Mouse (Mus musculus): Measurements from ENCODE around the gene Gpr183. TPM values are rescaled to one million over a fixed set of nuclear protein-coding genes. Genes with fewer than 3 reads are reported as not detected.

Gpr183 gene
- polyA plus RNA-seq, 1 experiment from 2014 or later, result 1.7 TPM

GRCm38 (mm10) chr14:121983009-121983933 is 18.3 kb upstream of the Gpr183 start:
- H3K9ac ChIP-seq (ENCODE audit: low read depth, low read length), result no peak overlapping the region
- no peaks in the 10 kb centered on the region for H3K36me3 ChIP-seq (ENCODE audit: control insufficient read depth, insufficient read depth)
- 40% methylated on average over 8 of the region's 8 CpGs for WGBS (ENCODE audit: insufficient replicate concordance)
- H3K4me3 ChIP-seq (ENCODE audit: low read depth, low read length), result no peak overlapping the region
- no peaks in the 10 kb centered on the region for H3K27me3 ChIP-seq (ENCODE audit: control insufficient read depth, insufficient read depth, low read depth, low read length)
- H3K4me1 ChIP-seq (ENCODE audit: control insufficient read depth, low read depth, low read length), result peaks cover 5% of the 10 kb centered on the region
- H3K4me2 ChIP-seq (ENCODE audit: low read depth, low read length), result no peak overlapping the region
- peak; percentile 58 for ATAC-seq (ENCODE audit: low read depth)
- H3K27ac ChIP-seq (ENCODE audit: low read length), result no peak overlapping the region
- H3K9me3 ChIP-seq (replicated peaks; ENCODE audit: control insufficient read depth, low read length), result no peaks in the 10 kb centered on the region

- no peaks in the 10 kb centered on the region for H3K36me3 ChIP-seq (ENCODE audit: control insufficient read depth, insufficient read depth)
- no peak overlapping the region for H3K27ac ChIP-seq (ENCODE audit: low read length)
- no peaks in the 10 kb centered on the region for H3K27me3 ChIP-seq (ENCODE audit: control insufficient read depth, insufficient read depth, low read depth, low read length)
- ATAC-seq (ENCODE audit: low read depth), result 0 out of 2 replicates have a peak, but pooled peaks have one; percentile 31
- H3K4me1 ChIP-seq (ENCODE audit: control insufficient read depth, low read depth, low read length), result peaks cover 5% of the 10 kb centered on the region
- H3K9me3 ChIP-seq (replicated peaks; ENCODE audit: control insufficient read depth, low read length), result no peaks in the 10 kb centered on the region
- H3K9ac ChIP-seq (ENCODE audit: low read depth, low read length), result no peak overlapping the region
- no peak overlapping the region for H3K4me2 ChIP-seq (ENCODE audit: low read depth, low read length)
- 63% methylated on average over 1 of the region's 1 CpGs for WGBS (ENCODE audit: insufficient replicate concordance)
- H3K4me3 ChIP-seq (ENCODE audit: low read depth, low read length), result no peak overlapping the region
These were observed 16.5 kb upstream of the Gpr183 start for GRCm38 (mm10) chr14:121981531-121981930.

GRCm38 (mm10) chr14:121973114-121973513 is 8.1 kb upstream of the Gpr183 start:
- Histone ChIP-seq H3K4me3 (ENCODE audit: low read depth, low read length) (no peak overlapping the region), H3K4me2 (ENCODE audit: low read depth, low read length) (no peak overlapping the region), H3K9me3 (replicated peaks; ENCODE audit: control insufficient read depth, low read length) (no peaks in the 10 kb centered on the region), H3K27ac (ENCODE audit: low read length) (no peak overlapping the region), H3K27me3 (ENCODE audit: control insufficient read depth, insufficient read depth, low read depth, low read length) (no peaks in the 10 kb centered on the region), H3K4me1 (ENCODE audit: control insufficient read depth, low read depth, low read length) (no peaks in the 10 kb centered on the region), H3K9ac (ENCODE audit: low read depth, low read length) (no peak overlapping the region), H3K36me3 (ENCODE audit: control insufficient read depth, insufficient read depth) (no peaks in the 10 kb centered on the region; the same call in 1 of the 2 replicates)
- WGBS (ENCODE audit: insufficient replicate concordance), result 66% methylated on average over 10 of the region's 10 CpGs
- no peak for ATAC-seq (ENCODE audit: low read depth)

GRCm38 (mm10) chr14:121970402-121970801 is 5.4 kb upstream of the Gpr183 start:
- Histone ChIP-seq H3K4me2 (ENCODE audit: low read depth, low read length) (no peak overlapping the region), H3K4me3 (ENCODE audit: low read depth, low read length) (no peak overlapping the region), H3K9ac (ENCODE audit: low read depth, low read length) (no peak overlapping the region), H3K9me3 (replicated peaks; ENCODE audit: control insufficient read depth, low read length) (no peaks in the 10 kb centered on the region), H3K4me1 (ENCODE audit: control insufficient read depth, low read depth, low read length) (no peaks in the 10 kb centered on the region), H3K27me3 (ENCODE audit: control insufficient read depth, insufficient read depth, low read depth, low read length) (no peaks in the 10 kb centered on the region), H3K27ac (ENCODE audit: low read length) (no peak overlapping the region), H3K36me3 (ENCODE audit: control insufficient read depth, insufficient read depth) (no peaks in the 10 kb centered on the region)
- 79% methylated on average over 1 of the region's 1 CpGs for WGBS (ENCODE audit: insufficient replicate concordance)
- no peak for ATAC-seq (ENCODE audit: low read depth)

- Histone ChIP-seq H3K27me3 (ENCODE audit: control insufficient read depth, insufficient read depth, low read depth, low read length) (no peaks in the 10 kb centered on the region), H3K4me1 (ENCODE audit: control insufficient read depth, low read depth, low read length) (peaks cover 5% of the 10 kb centered on the region), H3K9me3 (replicated peaks; ENCODE audit: control insufficient read depth, low read length) (no peaks in the 10 kb centered on the region), H3K9ac (ENCODE audit: low read depth, low read length) (no peak overlapping the region), H3K27ac (ENCODE audit: low read length) (no peak overlapping the region), H3K4me2 (ENCODE audit: low read depth, low read length) (no peak overlapping the region), H3K36me3 (ENCODE audit: control insufficient read depth, insufficient read depth) (no peaks in the 10 kb centered on the region), H3K4me3 (ENCODE audit: low read depth, low read length) (no peak overlapping the region)
- ATAC-seq (ENCODE audit: low read depth), result no peak
- 49% methylated on average over 4 of the region's 4 CpGs for WGBS (ENCODE audit: insufficient replicate concordance)
These were observed 2.1 kb upstream of the Gpr183 start for GRCm38 (mm10) chr14:121967095-121967494.

- WGBS (ENCODE audit: insufficient replicate concordance), result 57% methylated on average over 4 of the region's 4 CpGs
- ATAC-seq (ENCODE audit: low read depth), result no peak
- H3K4me1 ChIP-seq (ENCODE audit: control insufficient read depth, low read depth, low read length), result peaks cover 14% of the 10 kb centered on the region
- H3K9me3 ChIP-seq (replicated peaks; ENCODE audit: control insufficient read depth, low read length), result no peaks in the 10 kb centered on the region
- H3K27ac ChIP-seq (ENCODE audit: low read length), result no peak overlapping the region
- no peak overlapping the region for H3K9ac ChIP-seq (ENCODE audit: low read depth, low read length)
- no peak overlapping the region for H3K4me3 ChIP-seq (ENCODE audit: low read depth, low read length)
- H3K4me2 ChIP-seq (ENCODE audit: low read depth, low read length), result no peak overlapping the region
- H3K36me3 ChIP-seq (ENCODE audit: control insufficient read depth, insufficient read depth), result no peaks in the 10 kb centered on the region
- H3K27me3 ChIP-seq (ENCODE audit: control insufficient read depth, insufficient read depth, low read depth, low read length), result no peaks in the 10 kb centered on the region
These were observed 466 bp upstream of the Gpr183 start for GRCm38 (mm10) chr14:121965461-121965860.

GRCm38 (mm10) chr14:121963942-121964335 is 1.1 kb downstream of the Gpr183 start:
- ATAC-seq (ENCODE audit: low read depth), result no peak
- Histone ChIP-seq H3K9me3 (replicated peaks; ENCODE audit: control insufficient read depth, low read length) (no peaks in the 10 kb centered on the region), H3K27ac (ENCODE audit: low read length) (peak overlapping the region; percentile 30), H3K9ac (ENCODE audit: low read depth, low read length) (no peak overlapping the region), H3K4me3 (ENCODE audit: low read depth, low read length) (no peak overlapping the region), H3K36me3 (ENCODE audit: control insufficient read depth, insufficient read depth) (no peaks in the 10 kb centered on the region), H3K4me2 (ENCODE audit: low read depth, low read length) (no peak overlapping the region), H3K27me3 (ENCODE audit: control insufficient read depth, insufficient read depth, low read depth, low read length) (no peaks in the 10 kb centered on the region), H3K4me1 (ENCODE audit: control insufficient read depth, low read depth, low read length) (peaks cover 14% of the 10 kb centered on the region)
- 32% methylated on average over 4 of the region's 4 CpGs for WGBS (ENCODE audit: insufficient replicate concordance)

GRCm38 (mm10) chr14:121963251-121963941 is 1.6 kb downstream of the Gpr183 start:
- peaks cover 14% of the 10 kb centered on the region for H3K4me1 ChIP-seq (ENCODE audit: control insufficient read depth, low read depth, low read length)
- H3K27ac ChIP-seq (ENCODE audit: low read length), result peak overlapping the region; percentile 30
- no peak overlapping the region for H3K4me2 ChIP-seq (ENCODE audit: low read depth, low read length)
- H3K27me3 ChIP-seq (ENCODE audit: control insufficient read depth, insufficient read depth, low read depth, low read length), result no peaks in the 10 kb centered on the region
- no peaks in the 10 kb centered on the region for H3K9me3 ChIP-seq (replicated peaks; ENCODE audit: control insufficient read depth, low read length)
- no peak for ATAC-seq (ENCODE audit: low read depth)
- H3K36me3 ChIP-seq (ENCODE audit: control insufficient read depth, insufficient read depth), result no peaks in the 10 kb centered on the region
- no peak overlapping the region for H3K4me3 ChIP-seq (ENCODE audit: low read depth, low read length)
- H3K9ac ChIP-seq (ENCODE audit: low read depth, low read length), result no peak overlapping the region
- WGBS (ENCODE audit: insufficient replicate concordance), result 48% methylated on average over 9 of the region's 9 CpGs

All from liver, embryonic 16.5 days (tissue).